Mouse (Mus musculus) ES-E14 (cell line): ENCODE results near the gene Il10rb. TPM values are rescaled to one million over a fixed set of nuclear protein-coding genes. Genes with fewer than 3 reads are reported as not detected.

Experiments
- DNase-seq: peaks from one replicate; pipeline ENCODE4 v3.0.0-alpha.2; 2013; ENCODE audit warnings: low read depth, low spot score
- H3K27ac ChIP-seq: 2 replicates; pipeline ENCODE4 v1.5.1; 2012; ENCODE audit warnings: low read depth, mild to moderate bottlenecking, low read length, moderate library complexity, mixed read lengths; ENCODE audit not compliant: poor library complexity, insufficient read depth, severe bottlenecking
- H3K36me3 ChIP-seq: 2 replicates; pipeline ENCODE4 v1.6.1; 2012; ENCODE audit warnings: mild to moderate bottlenecking, low read length, moderate library complexity, mixed read lengths; ENCODE audit not compliant: control insufficient read depth, poor library complexity, insufficient read depth, severe bottlenecking
- H3K4me1 ChIP-seq, 2 experiments: fragments of 150-350 bp in 1 of 2; sonication (generic) in 1 of 2; 2 replicates each; pipeline ENCODE4 v1.6.1; 2012; ENCODE audit warnings: low read length in 2 of 2, mild to moderate bottlenecking in 1 of 2, mixed read lengths in 1 of 2; ENCODE audit not compliant: control insufficient read depth in 2 of 2, insufficient read depth in 2 of 2, poor library complexity in 1 of 2
- H3K4me3 ChIP-seq, 2 experiments: fragments of 150-350 bp in 1 of 2; sonication (generic) in 1 of 2; 2 replicates each; pipeline ENCODE4 v1.5.1; 2012; ENCODE audit warnings: low read length in 2 of 2, low read depth in 1 of 2, mild to moderate bottlenecking in 1 of 2, mixed read lengths in 1 of 2; ENCODE audit not compliant: insufficient read depth in 1 of 2, poor library complexity in 1 of 2, severe bottlenecking in 1 of 2
- H3K9ac ChIP-seq: 2 replicates; pipeline ENCODE4 v1.6.1; 2012; ENCODE audit warnings: low read depth, mild to moderate bottlenecking, low read length, mixed read lengths; ENCODE audit not compliant: poor library complexity, insufficient read depth, severe bottlenecking
- H3K9me3 ChIP-seq: fragments of 150-350 bp; sonication (generic); 2 replicates; pipeline ENCODE4 v1.6.1; 2012; ENCODE audit warnings: low read depth, mild to moderate bottlenecking, low read length; ENCODE audit not compliant: control insufficient read depth, insufficient read depth
- CHD2 ChIP-seq: IDR thresholded peaks from 2 replicates; pipeline ENCODE4 v1.6.1; 2014; ENCODE audit warnings: mild to moderate bottlenecking, low read depth, low read length, inconsistent platforms
- HCFC1 ChIP-seq: IDR thresholded peaks from 2 replicates; pipeline ENCODE4 v1.6.1; 2012; ENCODE audit warnings: low read length, inconsistent platforms, borderline replicate concordance; ENCODE audit not compliant: insufficient read depth
- MAFK ChIP-seq: IDR thresholded peaks from 2 replicates; pipeline ENCODE4 v1.6.1; 2014; ENCODE audit warnings: mild to moderate bottlenecking, low read depth, low read length, inconsistent platforms; ENCODE audit not compliant: insufficient read depth
- ZC3H11A ChIP-seq: IDR thresholded peaks from 2 replicates; pipeline ENCODE4 v1.6.1; 2012; ENCODE audit warnings: low read depth, mild to moderate bottlenecking, inconsistent platforms, low read length, borderline replicate concordance
- ZNF384 ChIP-seq: IDR thresholded peaks from 2 replicates; pipeline ENCODE4 v1.6.1; 2012; ENCODE audit warnings: low read depth, low read length, inconsistent platforms
- in situ Hi-C, 2 experiments: fragments of 600-800 bp; cut with MboI; formaldehyde crosslinking; loops; one replicate each; pipeline ENCODE4 v1.15.1; 2025; ENCODE audit warnings: low sequenced_read_pairs in 2 of 2, inconsistent platforms in 1 of 2; ENCODE audit not compliant: unreplicated experiment in 2 of 2
- total RNA-seq: library from RNA; depleted of rRNA; stranded (reverse); fragments of 300-350 nt; gene quantifications from 2 replicates; pipeline ENCODE4 v1.2.3, GENCODE M21; 2012

The Il10rb gene
- total RNA-seq, 1 experiment: 3.4 TPM

DNA sequence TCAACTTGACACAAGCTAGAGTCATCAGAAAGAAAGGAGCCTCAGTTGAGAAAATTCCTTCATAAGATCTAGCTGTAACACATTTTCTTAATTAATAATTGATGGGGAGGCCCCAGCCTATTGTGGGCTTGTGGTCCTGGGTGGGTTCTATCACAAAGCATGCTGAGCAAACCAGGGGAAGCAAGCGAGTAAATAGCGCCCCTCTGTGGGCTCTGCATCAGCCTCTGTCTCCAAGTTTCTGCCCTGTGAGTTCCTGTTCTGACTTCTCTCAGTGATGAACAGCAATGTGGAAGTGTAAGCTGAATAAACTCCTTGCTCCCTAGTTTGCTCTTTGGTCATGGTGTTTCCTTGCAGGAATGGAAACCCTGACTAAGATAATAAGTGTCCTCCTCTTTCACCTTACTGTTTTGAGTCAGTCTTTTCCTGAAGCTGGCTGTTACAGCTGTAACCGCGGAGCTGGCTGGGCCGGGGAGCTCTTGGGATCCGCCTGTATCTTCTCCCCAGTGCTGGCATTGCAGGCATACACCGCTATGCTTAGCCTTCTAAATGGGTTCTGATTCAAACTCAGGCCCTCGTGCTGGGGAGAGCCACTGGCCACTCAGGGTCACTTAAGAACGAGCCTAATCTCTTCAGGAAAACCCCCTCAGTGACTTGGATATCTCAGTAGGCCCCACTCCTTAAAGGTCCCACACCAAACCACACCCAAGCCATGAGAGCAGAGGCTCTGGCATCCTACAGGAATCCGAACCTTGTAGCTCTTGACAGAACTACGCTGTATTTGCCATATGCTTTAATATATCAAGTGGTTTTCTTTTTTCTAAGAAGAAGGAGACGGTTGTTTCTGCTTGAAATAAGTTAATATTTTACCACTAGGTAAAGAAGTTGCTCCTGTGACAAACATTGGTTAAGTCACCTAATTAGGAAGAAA is 44.4 kb downstream of the Il10rb start:
- no peak for TF ChIP-seq ZC3H11A
- in situ Hi-C loops: no loop called here

DNA sequence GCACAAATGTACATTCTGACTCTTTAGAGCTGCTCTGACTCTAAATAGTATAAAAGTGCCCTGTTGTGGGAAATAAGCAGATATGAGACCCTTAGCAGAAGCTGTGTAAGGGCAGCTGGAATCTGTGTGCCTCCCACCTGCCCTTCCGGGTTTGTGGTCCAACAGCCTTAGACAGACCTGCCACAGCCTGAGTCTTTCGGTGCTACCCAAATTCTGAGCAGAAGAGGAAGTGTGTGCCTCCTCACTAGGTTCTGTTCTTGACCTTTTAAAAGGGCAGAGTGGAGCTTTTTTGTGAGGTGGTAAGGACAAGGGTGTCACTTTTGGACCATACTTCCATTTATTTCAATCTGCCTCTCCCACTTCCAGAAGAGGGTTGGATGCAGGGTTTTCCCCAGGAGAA is 46.0 kb downstream of the Il10rb start:
- in situ Hi-C loops: no loop called here
- no peak overlapping the region for H3K9ac ChIP-seq
- no peak for DNase-seq
- no peak overlapping the region for H3K4me3 ChIP-seq
- no peak overlapping the region for H3K27ac ChIP-seq
- no peaks in the 10 kb centered on the region for H3K9me3 ChIP-seq
- no peak for TF ChIP-seq ZNF384
- no peak for TF ChIP-seq ZC3H11A
- TF ChIP-seq MAFK: no peak
- no peak for TF ChIP-seq CHD2
- TF ChIP-seq HCFC1: no peak
- no peaks in the 10 kb centered on the region for H3K36me3 ChIP-seq
- H3K4me1 ChIP-seq: no peaks in the 10 kb centered on the region

More for the DNA sequence above, 44.4 kb downstream of the Il10rb start:
- Histone ChIP-seq H3K27ac (no peak overlapping the region), H3K9ac (no peak overlapping the region), H3K36me3 (no peaks in the 10 kb centered on the region), H3K4me3 (no peak overlapping the region), H3K4me1 (no peaks in the 10 kb centered on the region), H3K9me3 (no peaks in the 10 kb centered on the region)
- DNase-seq: no peak

DNA sequence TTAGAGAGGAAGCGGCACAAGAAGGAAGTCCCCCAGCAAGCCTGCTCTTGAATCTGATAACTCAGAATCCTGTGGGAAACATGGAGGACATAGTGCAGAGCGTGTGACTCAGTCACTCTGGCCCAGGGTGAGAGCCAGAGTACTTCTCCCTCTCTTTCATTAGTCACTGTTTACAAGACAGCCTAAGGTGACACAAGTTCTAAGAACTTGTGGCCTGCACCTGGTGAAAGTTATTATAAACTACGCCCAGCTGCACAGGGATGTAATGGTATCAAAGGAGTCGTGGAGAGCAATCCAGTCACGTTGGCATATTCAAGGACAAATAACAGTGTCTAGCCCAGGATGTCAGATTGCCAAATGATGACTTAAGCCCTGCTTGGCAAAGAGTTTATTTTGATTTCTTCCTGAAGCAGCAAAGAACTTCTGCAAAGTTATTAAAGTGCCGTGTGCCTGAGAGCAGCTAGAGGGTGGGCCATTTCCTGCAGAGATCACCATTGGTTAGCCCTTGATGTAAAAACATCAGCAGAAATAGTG is 46.5 kb downstream of the Il10rb start:
- H3K36me3 ChIP-seq: no peaks in the 10 kb centered on the region
- H3K4me3 ChIP-seq: no peak overlapping the region
- no peak overlapping the region for H3K9ac ChIP-seq
- DNase-seq: no peak
- H3K27ac ChIP-seq: no peak overlapping the region
- no peaks in the 10 kb centered on the region for H3K4me1 ChIP-seq
- H3K9me3 ChIP-seq: no peaks in the 10 kb centered on the region
- TF ChIP-seq ZNF384 (no peak), CHD2 (no peak), MAFK (no peak), HCFC1 (no peak), ZC3H11A (no peak)
- in situ Hi-C loops: no loop called here

DNA sequence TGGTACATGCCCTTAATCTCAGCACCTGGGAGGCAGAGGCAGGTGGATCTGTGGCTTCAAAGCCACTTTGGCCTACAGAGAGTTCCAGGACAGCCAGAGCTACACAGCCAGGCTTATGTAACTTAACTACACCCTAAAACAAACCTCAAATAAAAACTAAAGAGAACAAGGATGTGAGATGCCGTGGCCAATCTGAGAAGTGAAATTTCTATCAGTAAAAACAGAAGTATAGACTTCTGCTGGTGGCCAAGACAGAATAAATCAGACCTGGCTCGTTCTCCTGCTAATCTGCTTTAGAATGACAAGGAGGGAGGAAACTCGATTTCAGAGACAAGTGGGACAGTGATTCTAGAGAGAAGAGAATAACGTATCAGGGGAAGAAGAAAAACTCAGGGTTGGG is 49.9 kb downstream of the Il10rb start:
- H3K9me3 ChIP-seq: no peaks in the 10 kb centered on the region
- DNase-seq: no peak
- TF ChIP-seq ZNF384: no peak
- TF ChIP-seq MAFK: no peak
- no peak for TF ChIP-seq HCFC1
- no peak for TF ChIP-seq CHD2
- TF ChIP-seq ZC3H11A: no peak
- H3K4me3 ChIP-seq: no peak overlapping the region
- in situ Hi-C loops: no loop called here
- no peaks in the 10 kb centered on the region for H3K4me1 ChIP-seq
- no peak overlapping the region for H3K27ac ChIP-seq
- H3K9ac ChIP-seq: no peak overlapping the region
- no peaks in the 10 kb centered on the region for H3K36me3 ChIP-seq
